Mouse (Mus musculus) erythroblast, embryonic 14.5 days (primary cell): Measurements from ENCODE around the gene Bloc1s6.

ENCODE experiments used
- GATA1 ChIP-seq: IDR thresholded peaks from 2 replicates; pipeline ENCODE4 v1.6.1; 2012; ENCODE audit warnings: low read length, inconsistent platforms, mixed read lengths
- TAL1 ChIP-seq: IDR thresholded peaks from 3 replicates; pipeline ENCODE4 v1.6.1; 2012; ENCODE audit warnings: low read length, inconsistent platforms, mixed read lengths

GRCm38 (mm10) chr2:122725604-122726003, 12.7 kb upstream of the Bloc1s6 start:
- TF ChIP-seq GATA1, result no peak
- TF ChIP-seq TAL1, result no peak
